Mouse (Mus musculus) MEL (cell line): ENCODE data around the gene F8. TPM values are rescaled to one million over a fixed set of nuclear protein-coding genes. Genes with fewer than 3 reads are reported as not detected.
A peak's percentile ranks its signal among the peaks of the same experiment; 100 is the strongest.

Experiments
- DNase-seq: peaks from one replicate; pipeline ENCODE4 v3.0.0; 2011; ENCODE audit warnings: low read depth, low spot score
- H3K27ac ChIP-seq: 2 replicates; pipeline ENCODE4 v1.5.1; 2012; ENCODE audit warnings: low read depth, mild to moderate bottlenecking, control low read depth, low read length, moderate library complexity; ENCODE audit not compliant: control insufficient read depth
- H3K27me3 ChIP-seq, 2 experiments: fragments of 150-350 bp in 1 of 2; sonication (generic) in 1 of 2; 2 replicates each; pipeline ENCODE4 v1.6.1; 2012; ENCODE audit warnings: low read length in 2 of 2, mild to moderate bottlenecking in 2 of 2, improper control_type of control experiment in 1 of 2, moderate library complexity in 1 of 2; ENCODE audit not compliant: insufficient read depth in 2 of 2, control insufficient read depth in 1 of 2
- H3K36me3 ChIP-seq, 2 experiments: 2 replicates each; pipeline ENCODE4 v1.6.1; 2012 to 2014; ENCODE audit warnings: low read length in 2 of 2, improper control_type of control experiment in 1 of 2, inconsistent platforms in 1 of 2, mild to moderate bottlenecking in 1 of 2; ENCODE audit not compliant: insufficient read depth in 2 of 2, control insufficient read depth in 1 of 2
- H3K4me1 ChIP-seq, 2 experiments: fragments of 150-350 bp in 1 of 2; sonication (generic) in 1 of 2; 2 replicates each; pipeline ENCODE4 v1.6.1; 2012; ENCODE audit warnings: low read length in 2 of 2, improper control_type of control experiment in 1 of 2, mild to moderate bottlenecking in 1 of 2; ENCODE audit not compliant: insufficient read depth in 2 of 2, control insufficient read depth in 1 of 2
- H3K4me3 ChIP-seq, 2 experiments: fragments of 150-350 bp in 1 of 2; sonication (generic) in 1 of 2; 2 replicates each; pipeline ENCODE4 v1.5.1; 2012; ENCODE audit warnings: low read depth in 2 of 2, low read length in 2 of 2, mild to moderate bottlenecking in 2 of 2, moderate library complexity in 2 of 2, control low read depth in 1 of 2, improper control_type of control experiment in 1 of 2; ENCODE audit not compliant: control insufficient read depth in 1 of 2, insufficient read depth in 1 of 2
- H3K79me2 ChIP-seq: 2 replicates; pipeline ENCODE4 v1.6.1; 2012; ENCODE audit warnings: mild to moderate bottlenecking, low read length, moderate library complexity; ENCODE audit not compliant: control insufficient read depth, poor library complexity, insufficient read depth
- H3K9ac ChIP-seq: 2 replicates; pipeline ENCODE4 v1.6.1; 2012; ENCODE audit warnings: low read depth, mild to moderate bottlenecking, control low read depth, low read length, moderate library complexity; ENCODE audit not compliant: control insufficient read depth, poor library complexity, severe bottlenecking
- H3K9me3 ChIP-seq: fragments of 150-350 bp; sonication (generic); replicated peaks from 2 replicates; pipeline ENCODE4 v1.6.1; 2012; ENCODE audit warnings: mild to moderate bottlenecking, low read length, improper control_type of control experiment, moderate library complexity; ENCODE audit not compliant: insufficient read depth
- CTCF ChIP-seq, 3 experiments: IDR thresholded peaks in 2 of 3; conservative IDR thresholded peaks in 1 of 3; 2 replicates each; pipeline ENCODE4 v1.5.1; 2011 to 2012; ENCODE audit warnings: low read length in 3 of 3, low read depth in 2 of 3, mild to moderate bottlenecking in 2 of 3, improper control_type of control experiment in 1 of 3, inconsistent platforms in 1 of 3, mixed read lengths in 1 of 3, moderate library complexity in 1 of 3; ENCODE audit not compliant: control insufficient read depth in 1 of 3, insufficient read depth in 1 of 3, poor library complexity in 1 of 3, severe bottlenecking in 1 of 3
- ELF1 ChIP-seq: IDR thresholded peaks from 2 replicates; pipeline ENCODE4 v1.6.1; 2014; ENCODE audit warnings: low read depth, mild to moderate bottlenecking, inconsistent platforms, low read length, improper control_type of control experiment, moderate library complexity
- HCFC1 ChIP-seq: IDR thresholded peaks from 2 replicates; pipeline ENCODE4 v1.6.1; 2012; ENCODE audit warnings: low read depth, mild to moderate bottlenecking, inconsistent platforms, low read length, improper control_type of control experiment, moderate library complexity
- JUND ChIP-seq: IDR thresholded peaks from 2 replicates; pipeline ENCODE4 v1.6.1; 2011; ENCODE audit warnings: low read depth, mild to moderate bottlenecking, improper control_type of control experiment, low read length
- MAFK ChIP-seq: IDR thresholded peaks from 2 replicates; pipeline ENCODE4 v1.6.1; 2011; ENCODE audit warnings: low read depth, mild to moderate bottlenecking, low read length, improper control_type of control experiment, borderline replicate concordance
- MAZ ChIP-seq: IDR thresholded peaks from 2 replicates; pipeline ENCODE4 v1.6.1; 2012; ENCODE audit warnings: low read depth, mild to moderate bottlenecking, inconsistent platforms, low read length, improper control_type of control experiment
- MYB ChIP-seq: IDR thresholded peaks from 2 replicates; pipeline ENCODE4 v1.6.1; 2011; ENCODE audit warnings: mild to moderate bottlenecking, low read depth, low read length, improper control_type of control experiment
- POLR2A ChIP-seq, 2 experiments: IDR thresholded peaks; 2 replicates each; pipeline ENCODE4 v1.6.1; 2011 to 2012; ENCODE audit warnings: low read length in 2 of 2, mild to moderate bottlenecking in 2 of 2, control low read depth in 1 of 2, improper control_type of control experiment in 1 of 2, low read depth in 1 of 2, moderate library complexity in 1 of 2; ENCODE audit not compliant: control insufficient read depth in 1 of 2, insufficient read depth in 1 of 2, poor library complexity in 1 of 2
- RAD21 ChIP-seq: IDR thresholded peaks from 2 replicates; pipeline ENCODE4 v1.6.1; 2011; ENCODE audit warnings: mild to moderate bottlenecking, low read depth, low read length, improper control_type of control experiment
- USF1 ChIP-seq: IDR thresholded peaks from 2 replicates; pipeline ENCODE4 v1.6.1; 2014; ENCODE audit warnings: low read depth, mild to moderate bottlenecking, inconsistent platforms, low read length, improper control_type of control experiment, moderate library complexity
- ZMIZ1 ChIP-seq: IDR thresholded peaks from 2 replicates; pipeline ENCODE4 v1.6.1; 2012; ENCODE audit warnings: low read depth, mild to moderate bottlenecking, inconsistent platforms, low read length, improper control_type of control experiment, moderate library complexity
- polyA plus RNA-seq, 2 experiments: library from polyadenylated mRNA; stranded (reverse) in 1 of 2; unstranded in 1 of 2; fragments of >175 nt in 1 of 2; fragments of >200 nt in 1 of 2; gene quantifications; 2 replicates each; pipeline versions ENCODE4 v1.2.1 to v1.2.4; 2012; ENCODE audit warnings: low replicate concordance in 2 of 2, low read depth in 1 of 2; ENCODE audit not compliant: insufficient read length in 2 of 2, insufficient read depth in 1 of 2, missing spikeins in 1 of 2
- total RNA-seq: library from RNA; depleted of rRNA; stranded (reverse); fragments of 300-350 nt; gene quantifications from 2 replicates; pipeline ENCODE4 v1.2.3, GENCODE M21; 2012

F8 gene
- total and polyA plus RNA-seq, 3 experiments, result 0.65 to 0.67 TPM; not detected in 1

- DNase-seq, result peak; percentile 29
- Histone ChIP-seq H3K27ac (no peak overlapping the region), H3K9me3 (no peaks in the 10 kb centered on the region), H3K27me3 (no peaks in the 10 kb centered on the region), H3K79me2 (no peaks in the 10 kb centered on the region), H3K9ac (peak overlapping the region; percentile 56), H3K4me1 (no peaks in the 10 kb centered on the region), H3K4me3 (peak overlapping the region in 1 of 2 experiments; percentile 33; a peak in 3 of 4 replicates), H3K36me3 (no peaks in the 10 kb centered on the region)
- TF ChIP-seq HCFC1 (no peak), USF1 (0 out of 2 replicates have a peak, but pooled peaks have one; percentile 34)
Observed at GRCm38 (mm10) chrX:75155576-75156243, 226.7 kb downstream of the F8 start.

GRCm38 (mm10) chrX:75152249-75152648 lies 230.2 kb downstream of the F8 start:
- Histone ChIP-seq H3K79me2 (no peaks in the 10 kb centered on the region), H3K9me3 (no peaks in the 10 kb centered on the region), H3K27ac (no peak overlapping the region), H3K36me3 (no peaks in the 10 kb centered on the region), H3K9ac (no peak overlapping the region), H3K4me3 (no peak overlapping the region), H3K4me1 (no peaks in the 10 kb centered on the region), H3K27me3 (no peaks in the 10 kb centered on the region)
- no peak for TF ChIP-seq MAFK
- no peak for DNase-seq

GRCm38 (mm10) chrX:75150304-75150703 lies 232.1 kb downstream of the F8 start:
- no peaks in the 10 kb centered on the region for H3K79me2 ChIP-seq
- no peak overlapping the region for H3K9ac ChIP-seq
- no peaks in the 10 kb centered on the region for H3K4me1 ChIP-seq
- DNase-seq, result no peak
- no peak overlapping the region for H3K27ac ChIP-seq
- no peak for TF ChIP-seq RAD21
- no peak for TF ChIP-seq JUND
- no peak for TF ChIP-seq MAZ
- no peak for TF ChIP-seq MYB
- TF ChIP-seq ZMIZ1, result no peak
- TF ChIP-seq CTCF (IDR thresholded peaks at IDR 0.05 in 2 of 3, conservative IDR thresholded peaks at IDR 0.05 in 1 of 3; ENCODE audit: control insufficient read depth in 1 of 3, insufficient read depth in 1 of 3, low read depth in 2 of 3, low read length in 3 of 3, poor library complexity in 1 of 3, severe bottlenecking in 1 of 3), result no peak
- no peak for TF ChIP-seq USF1
- no peak for TF ChIP-seq ELF1
- no peak for TF ChIP-seq POLR2A (IDR thresholded peaks at IDR 0.05; ENCODE audit: control insufficient read depth in 1 of 2, insufficient read depth in 1 of 2, low read depth in 1 of 2, low read length in 2 of 2, poor library complexity in 1 of 2)
- no peaks in the 10 kb centered on the region for H3K27me3 ChIP-seq
- H3K4me3 ChIP-seq, result no peak overlapping the region
- no peaks in the 10 kb centered on the region for H3K9me3 ChIP-seq
- H3K36me3 ChIP-seq, result no peaks in the 10 kb centered on the region
